Comparison of ENCODE assay signal across 10 mouse cellular contexts in the genomic region with DNA sequence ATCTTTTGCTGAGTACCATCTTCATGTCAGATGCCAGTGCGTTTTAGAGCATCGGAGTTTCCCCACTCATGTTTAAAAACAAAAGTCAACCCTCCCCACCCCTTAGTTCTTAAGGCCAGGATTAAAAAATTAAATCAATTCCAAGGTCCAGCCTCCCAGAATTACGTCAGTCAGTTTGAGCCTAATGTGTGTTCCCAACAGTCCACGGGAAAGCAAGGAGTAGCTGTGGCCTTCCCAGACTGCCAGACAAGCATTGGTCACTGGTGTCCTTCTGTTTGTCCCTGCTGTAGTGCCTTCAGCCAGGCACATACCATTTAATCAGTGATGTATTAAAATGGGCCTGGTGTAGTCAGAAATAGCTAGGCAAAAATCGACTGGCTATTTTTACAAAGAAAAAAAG.
A peak's percentile ranks its signal among the peaks of the same experiment; 100 is the strongest.
DNase-seq lines count a peak whose midpoint lies in the region; ATAC-seq and TF ChIP-seq lines count a peak whose summit lies in the region.
"Had no signal": no experiment of that assay in that cellular context is flagged by ENCODE, and none has a peak within 500 bp of the region (broad histone marks: within the 10 kb centered on the region; RNA-seq: fewer than 3 reads in every experiment).

No protein-coding gene starts in this region.

- H3K27ac ChIP-seq in forebrain, embryonic 10.5 days, result peak overlapping the region; percentile 73; the same call in 1 of the 2 replicates
- no peak overlapping the region; the same call in 1 of the 2 replicates for H3K27ac ChIP-seq in forebrain, embryonic 16.5 days (ENCODE audit: low read length)
- H3K27ac ChIP-seq in liver, adult 2 months (replicated peaks; ENCODE audit: insufficient read depth, low read depth, low read length), result peak overlapping the region; percentile 61
- peak overlapping the region; percentile 70 for H3K27ac ChIP-seq in heart, embryonic 13.5 days (replicated peaks)
- peak overlapping the region; percentile 77 for H3K27ac ChIP-seq in liver, postnatal 0 days (ENCODE audit: low read depth)
- H3K27ac ChIP-seq: limb, embryonic 15.5 days had no signal

- DNase-seq in forebrain, embryonic 10.5 days (ENCODE audit: extremely low spot score, low spot score), result no peak
- peak; percentile 96 for DNase-seq in liver, adult 2 months (ENCODE audit: extremely low read depth, low read depth, low spot score)
- no peak for DNase-seq in liver
- DNase-seq in liver, postnatal 0 days, result no peak
- no peak for DNase-seq in cerebellum, adult 18-20 months
- DNase-seq in cerebellum, adult 11 months, result no peak

- ATAC-seq in forebrain, embryonic 16.5 days, result no peak
- ATAC-seq in heart, embryonic 13.5 days (ENCODE audit: extremely low read depth, insufficient number of reproducible peaks, low FRiP score, low TSS enrichment), result no peak
- ATAC-seq in liver, postnatal 0 days, result peak; percentile 92

- WGBS in forebrain, embryonic 10.5 days, result 86% methylated on average over 5 of the region's 5 CpGs
- 49% methylated on average over 5 of the region's 5 CpGs for WGBS in forebrain, embryonic 16.5 days
- 18% methylated on average over 5 of the region's 5 CpGs for WGBS in liver, adult 2 months
- 55% methylated on average over 5 of the region's 5 CpGs for WGBS in heart, embryonic 13.5 days
- WGBS in liver, postnatal 0 days (ENCODE audit: insufficient replicate concordance), result 54% methylated on average over 5 of the region's 5 CpGs

- TF ChIP-seq EP300 in liver, postnatal 0 days (IDR thresholded peaks at IDR 0.05; ENCODE audit: low read depth), result 0 out of 2 replicates have a peak, but pooled peaks have one; percentile 23

- TF ChIP-seq POLR2A in liver, adult 2 months (IDR thresholded peaks at IDR 0.05; ENCODE audit: extremely low read depth, insufficient read depth, low read length), result no peak

- no peak overlapping the region for H3K4me2 ChIP-seq in forebrain, embryonic 16.5 days (ENCODE audit: low read length)
- H3K4me2 ChIP-seq in heart, embryonic 13.5 days, result no peak overlapping the region
- no peak overlapping the region for H3K4me2 ChIP-seq in liver, postnatal 0 days (ENCODE audit: low read depth, low read length)
- H3K4me2 ChIP-seq: limb, embryonic 15.5 days had no signal

- H3K36me3 ChIP-seq in forebrain, embryonic 10.5 days (replicated peaks), result no peaks in the 10 kb centered on the region
- H3K36me3 ChIP-seq in forebrain, embryonic 16.5 days (ENCODE audit: control insufficient read depth, insufficient read depth), result no peaks in the 10 kb centered on the region
- H3K36me3 ChIP-seq in liver, adult 2 months (ENCODE audit: control insufficient read depth, insufficient read depth, low read length), result no peaks in the 10 kb centered on the region
- no peaks in the 10 kb centered on the region for H3K36me3 ChIP-seq in heart, embryonic 13.5 days
- H3K36me3 ChIP-seq in liver, postnatal 0 days (replicated peaks; ENCODE audit: insufficient read depth, low read length), result no peaks in the 10 kb centered on the region
- H3K36me3 ChIP-seq: limb, embryonic 15.5 days had no signal

- H3K4me3 ChIP-seq in forebrain, embryonic 10.5 days, result no peak overlapping the region
- H3K4me3 ChIP-seq in forebrain, embryonic 16.5 days (replicated peaks; ENCODE audit: low read length), result no peak overlapping the region
- H3K4me3 ChIP-seq in liver, adult 2 months (ENCODE audit: insufficient read depth, low read depth, low read length), result no peak overlapping the region
- no peak overlapping the region for H3K4me3 ChIP-seq in heart, embryonic 13.5 days
- H3K4me3 ChIP-seq in liver, postnatal 0 days (ENCODE audit: low read depth, low read length), result no peak overlapping the region
- H3K4me3 ChIP-seq: limb, embryonic 15.5 days; megakaryocyte, embryonic 14.5 days had no signal

- no peak for TF ChIP-seq CTCF in liver, adult 2 months (IDR thresholded peaks at IDR 0.05; ENCODE audit: low read depth, low read length)
- no peak for TF ChIP-seq CTCF in liver, postnatal 0 days (IDR thresholded peaks at IDR 0.05; ENCODE audit: low read depth)

- no peaks in the 10 kb centered on the region for H3K27me3 ChIP-seq in forebrain, embryonic 10.5 days (ENCODE audit: poor library complexity, severe bottlenecking)
- H3K27me3 ChIP-seq in forebrain, embryonic 16.5 days (replicated peaks; ENCODE audit: control insufficient read depth, insufficient read depth, low read length), result no peaks in the 10 kb centered on the region
- no peaks in the 10 kb centered on the region for H3K27me3 ChIP-seq in liver, adult 2 months (ENCODE audit: control insufficient read depth, insufficient read depth, low read length)
- no peaks in the 10 kb centered on the region for H3K27me3 ChIP-seq in heart, embryonic 13.5 days (replicated peaks)
- H3K27me3 ChIP-seq in liver, postnatal 0 days (ENCODE audit: insufficient read depth, low read length), result no peaks in the 10 kb centered on the region
- H3K27me3 ChIP-seq: limb, embryonic 15.5 days had no signal

- H3K9me3 ChIP-seq in forebrain, embryonic 10.5 days, result no peaks in the 10 kb centered on the region
- H3K9me3 ChIP-seq in forebrain, embryonic 16.5 days (ENCODE audit: control insufficient read depth, low read length), result no peaks in the 10 kb centered on the region
- no peaks in the 10 kb centered on the region for H3K9me3 ChIP-seq in heart, embryonic 13.5 days
- H3K9me3 ChIP-seq in liver, postnatal 0 days (ENCODE audit: low read length), result no peaks in the 10 kb centered on the region
- H3K9me3 ChIP-seq: limb, embryonic 15.5 days; megakaryocyte, embryonic 14.5 days had no signal

- H3K4me1 ChIP-seq in forebrain, embryonic 10.5 days, result peaks cover 41% of the 10 kb centered on the region
- peaks cover 41% of the 10 kb centered on the region for H3K4me1 ChIP-seq in forebrain, embryonic 16.5 days (replicated peaks; ENCODE audit: control insufficient read depth, insufficient read depth, low read length)
- peaks cover 44% of the 10 kb centered on the region for H3K4me1 ChIP-seq in liver, adult 2 months (ENCODE audit: control insufficient read depth, insufficient read depth, low read length)
- peaks cover 60% of the 10 kb centered on the region for H3K4me1 ChIP-seq in heart, embryonic 13.5 days
- peaks cover 28% of the 10 kb centered on the region for H3K4me1 ChIP-seq in liver, postnatal 0 days (ENCODE audit: insufficient read depth)
- H3K4me1 ChIP-seq: megakaryocyte, embryonic 14.5 days had no signal

- 0 out of 2 replicates have a peak, but pooled peaks cover 5% of the 10 kb centered on the region for H3K79me2 ChIP-seq in liver, adult 2 months (ENCODE audit: control insufficient read depth, insufficient read depth, low read length)

- H3K9ac ChIP-seq in forebrain, embryonic 16.5 days (replicated peaks; ENCODE audit: low read depth, low read length), result no peak overlapping the region
- H3K9ac ChIP-seq in liver, adult 2 months (ENCODE audit: low read depth, low read length), result no peak overlapping the region
- no peak overlapping the region for H3K9ac ChIP-seq in heart, embryonic 13.5 days
- H3K9ac ChIP-seq in liver, postnatal 0 days (replicated peaks), result no peak overlapping the region
- H3K9ac ChIP-seq: limb, embryonic 15.5 days had no signal
